Mouse (Mus musculus) CH12.LX (cell line): ENCODE measurements around the gene Mob1a. TPM values are rescaled to one million over a fixed set of nuclear protein-coding genes. Genes with fewer than 3 reads are reported as not detected.
A peak's percentile ranks its signal among the peaks of the same experiment; 100 is the strongest.

Source experiments
- DNase-seq: peaks from one replicate; pipeline ENCODE4 v3.0.0-alpha.2; 2013; ENCODE audit errors: extremely low read depth
- H3K27ac ChIP-seq: 2 replicates; pipeline ENCODE4 v1.5.1; 2012; ENCODE audit warnings: low read depth, mild to moderate bottlenecking, control low read depth, moderate library complexity; ENCODE audit not compliant: insufficient read depth
- H3K27me3 ChIP-seq: replicated peaks from 2 replicates; pipeline ENCODE3; 2012; ENCODE audit warnings: inconsistent platforms
- H3K36me3 ChIP-seq, 2 experiments: replicated peaks in 1 of 2; 2 replicates each; pipeline versions ENCODE3 to v1.6.1; 2012; ENCODE audit warnings: inconsistent platforms in 1 of 2, low read length in 1 of 2, mild to moderate bottlenecking in 1 of 2, mixed read lengths in 1 of 2, moderate library complexity in 1 of 2; ENCODE audit not compliant: control insufficient read depth in 1 of 2, insufficient read depth in 1 of 2
- H3K4me1 ChIP-seq, 2 experiments: 2 replicates each; pipeline ENCODE4 v1.6.1; 2012; ENCODE audit warnings: inconsistent platforms in 1 of 2, moderate library complexity in 1 of 2; ENCODE audit not compliant: insufficient read depth in 2 of 2, control insufficient read depth in 1 of 2
- H3K4me2 ChIP-seq: 2 replicates; pipeline ENCODE4 v1.6.1; 2012; ENCODE audit warnings: low read depth, mild to moderate bottlenecking, control low read depth; ENCODE audit not compliant: poor library complexity, insufficient read depth, severe bottlenecking
- H3K4me3 ChIP-seq, 3 experiments: fragments of 150-350 bp in 1 of 3; sonication (generic) in 1 of 3; replicated peaks in 1 of 3; 2 replicates each; pipeline versions ENCODE3 to v1.5.1; 2011 to 2012; ENCODE audit warnings: low read depth in 2 of 3, low read length in 2 of 3, mild to moderate bottlenecking in 2 of 3, moderate library complexity in 2 of 3, control low read depth in 1 of 3, improper control_type of control experiment in 1 of 3, inconsistent platforms in 1 of 3, mixed read lengths in 1 of 3; ENCODE audit not compliant: poor library complexity in 1 of 3
- H3K79me2 ChIP-seq: replicated peaks from 2 replicates; pipeline ENCODE4 v1.6.1; 2012; ENCODE audit warnings: mild to moderate bottlenecking, moderate library complexity; ENCODE audit not compliant: control insufficient read depth, poor library complexity, insufficient read depth, severe bottlenecking; ENCODE audit errors: extremely low read depth
- H3K9ac ChIP-seq: 2 replicates; pipeline ENCODE4 v1.6.1; 2012; ENCODE audit warnings: low read depth, mild to moderate bottlenecking, control low read depth, moderate library complexity; ENCODE audit not compliant: insufficient read depth
- H3K9me3 ChIP-seq: replicated peaks from 2 replicates; pipeline ENCODE3; 2012; ENCODE audit warnings: low read length, inconsistent platforms, mixed read lengths
- BHLHE40 ChIP-seq: IDR thresholded peaks from 2 replicates; pipeline ENCODE4 v1.6.1; 2011; ENCODE audit warnings: mild to moderate bottlenecking, low read depth, low read length, improper control_type of control experiment
- CHD1 ChIP-seq: IDR thresholded peaks from 2 replicates; pipeline ENCODE4 v1.6.1; 2012; ENCODE audit warnings: low read depth, low read length, improper control_type of control experiment, inconsistent platforms
- CHD2 ChIP-seq: IDR thresholded peaks from 2 replicates; pipeline ENCODE4 v1.6.1; 2011; ENCODE audit warnings: low read length, improper control_type of control experiment
- CTCF ChIP-seq, 2 experiments: IDR thresholded peaks in 1 of 2; conservative IDR thresholded peaks in 1 of 2; 2 replicates each; pipeline ENCODE4 v1.5.1; 2011 to 2012; ENCODE audit warnings: low read depth in 2 of 2, low read length in 2 of 2, improper control_type of control experiment in 1 of 2, inconsistent platforms in 1 of 2, mild to moderate bottlenecking in 1 of 2, moderate library complexity in 1 of 2
- E2F4 ChIP-seq: IDR thresholded peaks from 2 replicates; pipeline ENCODE4 v1.6.1; 2011; ENCODE audit warnings: low read depth, low read length, improper control_type of control experiment; ENCODE audit not compliant: insufficient replicate concordance
- ELF1 ChIP-seq: IDR thresholded peaks from 2 replicates; pipeline ENCODE4 v1.6.1; 2014; ENCODE audit warnings: low read depth, mild to moderate bottlenecking, inconsistent platforms, low read length, improper control_type of control experiment
- EP300 ChIP-seq: IDR thresholded peaks from 2 replicates; pipeline ENCODE4 v1.6.1; 2011; ENCODE audit warnings: low read length, improper control_type of control experiment
- ETS1 ChIP-seq: conservative IDR thresholded peaks from 2 replicates; pipeline ENCODE4 v1.6.1; 2012; ENCODE audit warnings: low read depth, mild to moderate bottlenecking, inconsistent platforms, low read length, improper control_type of control experiment, moderate library complexity
- HCFC1 ChIP-seq: IDR thresholded peaks from 2 replicates; pipeline ENCODE4 v1.6.1; 2012; ENCODE audit warnings: low read depth, mild to moderate bottlenecking, inconsistent platforms, low read length, improper control_type of control experiment
- IRF4 ChIP-seq: IDR thresholded peaks from 2 replicates; pipeline ENCODE4 v1.6.1; 2014; ENCODE audit warnings: low read depth, mild to moderate bottlenecking, inconsistent platforms, low read length, improper control_type of control experiment
- JUN ChIP-seq: IDR thresholded peaks from 2 replicates; pipeline ENCODE4 v1.6.1; 2011; ENCODE audit warnings: low read depth, mild to moderate bottlenecking, low read length, improper control_type of control experiment, moderate library complexity; ENCODE audit not compliant: insufficient read depth
- KAT2A ChIP-seq: IDR thresholded peaks from 2 replicates; pipeline ENCODE4 v1.6.1; 2012; ENCODE audit warnings: low read length, improper control_type of control experiment, inconsistent platforms; ENCODE audit not compliant: insufficient replicate concordance
- MAFK ChIP-seq: IDR thresholded peaks from 2 replicates; pipeline ENCODE4 v1.6.1; 2011; ENCODE audit warnings: low read length, improper control_type of control experiment; ENCODE audit not compliant: insufficient replicate concordance
- MAX ChIP-seq: IDR thresholded peaks from 2 replicates; pipeline ENCODE4 v1.6.1; 2011; ENCODE audit warnings: low read length, improper control_type of control experiment
- MAZ ChIP-seq: IDR thresholded peaks from 2 replicates; pipeline ENCODE4 v1.6.1; 2012; ENCODE audit warnings: low read depth, mild to moderate bottlenecking, inconsistent platforms, low read length, improper control_type of control experiment, moderate library complexity
- MXI1 ChIP-seq: IDR thresholded peaks from 2 replicates; pipeline ENCODE4 v1.6.1; 2011; ENCODE audit warnings: mild to moderate bottlenecking, low read depth, low read length, improper control_type of control experiment
- MYC ChIP-seq: IDR thresholded peaks from 2 replicates; pipeline ENCODE4 v1.6.1; 2011; ENCODE audit warnings: low read depth, mild to moderate bottlenecking, improper control_type of control experiment, low read length
- NELFE ChIP-seq: IDR thresholded peaks from 2 replicates; pipeline ENCODE4 v1.6.1; 2011; ENCODE audit warnings: low read depth, low read length, improper control_type of control experiment
- NRF1 ChIP-seq: IDR thresholded peaks from 2 replicates; pipeline ENCODE4 v1.6.1; 2014; ENCODE audit warnings: low read depth, mild to moderate bottlenecking, inconsistent platforms, low read length, improper control_type of control experiment, moderate library complexity
- POLR2A ChIP-seq: IDR thresholded peaks from 2 replicates; pipeline ENCODE4 v1.6.1; 2011; ENCODE audit warnings: low read depth, mild to moderate bottlenecking, improper control_type of control experiment, low read length
- POLR2AphosphoS2 ChIP-seq: IDR thresholded peaks from 2 replicates; pipeline ENCODE4 v1.6.1; 2011; ENCODE audit warnings: low read depth, low read length, improper control_type of control experiment
- RAD21 ChIP-seq: IDR thresholded peaks from 2 replicates; pipeline ENCODE4 v1.6.1; 2011; ENCODE audit warnings: low read depth, mild to moderate bottlenecking, low read length, improper control_type of control experiment, moderate library complexity
- RCOR1 ChIP-seq: conservative IDR thresholded peaks from 2 replicates; pipeline ENCODE4 v1.6.1; 2012; ENCODE audit warnings: low read depth, mild to moderate bottlenecking, inconsistent platforms, low read length, improper control_type of control experiment
- SIN3A ChIP-seq: IDR thresholded peaks from 2 replicates; pipeline ENCODE4 v1.6.1; 2012; ENCODE audit warnings: low read length, improper control_type of control experiment, inconsistent platforms
- SMC3 ChIP-seq: IDR thresholded peaks from 2 replicates; pipeline ENCODE4 v1.6.1; 2011; ENCODE audit warnings: low read depth, low read length, improper control_type of control experiment
- TBP ChIP-seq: conservative IDR thresholded peaks from 2 replicates; pipeline ENCODE4 v1.6.1; 2011; ENCODE audit warnings: low read depth, low read length, improper control_type of control experiment
- TCF12 ChIP-seq: IDR thresholded peaks from 2 replicates; pipeline ENCODE4 v1.6.1; 2014; ENCODE audit warnings: low read depth, mild to moderate bottlenecking, inconsistent platforms, low read length, improper control_type of control experiment
- UBTF ChIP-seq: IDR thresholded peaks from 2 replicates; pipeline ENCODE4 v1.6.1; 2012; ENCODE audit warnings: low read depth, mild to moderate bottlenecking, inconsistent platforms, low read length, improper control_type of control experiment, moderate library complexity
- USF1 ChIP-seq: IDR thresholded peaks from 2 replicates; pipeline ENCODE4 v1.6.1; 2014; ENCODE audit warnings: low read depth, mild to moderate bottlenecking, inconsistent platforms, low read length, improper control_type of control experiment
- USF2 ChIP-seq: conservative IDR thresholded peaks from 2 replicates; pipeline ENCODE4 v1.6.1; 2011; ENCODE audit warnings: low read depth, low read length, improper control_type of control experiment
- ZC3H11A ChIP-seq: IDR thresholded peaks from 2 replicates; pipeline ENCODE4 v1.6.1; 2012; ENCODE audit warnings: low read depth, mild to moderate bottlenecking, inconsistent platforms, low read length, improper control_type of control experiment
- ZKSCAN1 ChIP-seq: IDR thresholded peaks from 2 replicates; pipeline ENCODE4 v1.6.1; 2012; ENCODE audit warnings: low read depth, inconsistent platforms, low read length, improper control_type of control experiment, borderline replicate concordance
- ZMIZ1 ChIP-seq: IDR thresholded peaks from 2 replicates; pipeline ENCODE4 v1.6.1; 2012; ENCODE audit warnings: low read depth, mild to moderate bottlenecking, inconsistent platforms, low read length, improper control_type of control experiment
- ZNF384 ChIP-seq: IDR thresholded peaks from 2 replicates; pipeline ENCODE4 v1.6.1; 2012; ENCODE audit warnings: low read depth, low read length, improper control_type of control experiment, inconsistent platforms
- dilution Hi-C: fragments of 300-500 bp; cut with MboI; formaldehyde crosslinking; loops from 2 replicates; pipeline ENCODE4 v1.14.3; 2020; ENCODE audit warnings: low sequenced_read_pairs; ENCODE audit not compliant: extremely low pct_unique_long_range_greater_than_20kb, extremely low pct_ligation_motif_present
- in situ Hi-C: fragments of 300-500 bp; cut with MboI; formaldehyde crosslinking; loops from 3 replicates; pipeline ENCODE4 v1.14.3; 2019; ENCODE audit warnings: low sequenced_read_pairs, low pct_ligation_motif_present, low pct_unique_long_range_greater_than_20kb, mixed read lengths
- polyA plus RNA-seq: library from polyadenylated mRNA; unstranded; fragments of >175 nt; gene quantifications from 2 replicates; pipeline ENCODE4 v1.2.1, GENCODE M21; 2012; ENCODE audit warnings: low read depth; ENCODE audit not compliant: insufficient read length
- total RNA-seq, 2 experiments: library from RNA; depleted of rRNA; stranded (reverse); fragments of 300-350 nt in 1 of 2; fragments of >200 nt in 1 of 2; gene quantifications; 2 replicates each; pipeline ENCODE4 v1.2.3; 2012 to 2014

The Mob1a gene
- total RNA-seq (2012; rRNA removed) = 82.6 and 85.5 TPM in 2 replicates
- total RNA-seq (2014; rRNA removed) = 182 and 200 TPM in 2 replicates
- 82.4 and 99.8 TPM in 2 replicates for polyA plus RNA-seq

DNA sequence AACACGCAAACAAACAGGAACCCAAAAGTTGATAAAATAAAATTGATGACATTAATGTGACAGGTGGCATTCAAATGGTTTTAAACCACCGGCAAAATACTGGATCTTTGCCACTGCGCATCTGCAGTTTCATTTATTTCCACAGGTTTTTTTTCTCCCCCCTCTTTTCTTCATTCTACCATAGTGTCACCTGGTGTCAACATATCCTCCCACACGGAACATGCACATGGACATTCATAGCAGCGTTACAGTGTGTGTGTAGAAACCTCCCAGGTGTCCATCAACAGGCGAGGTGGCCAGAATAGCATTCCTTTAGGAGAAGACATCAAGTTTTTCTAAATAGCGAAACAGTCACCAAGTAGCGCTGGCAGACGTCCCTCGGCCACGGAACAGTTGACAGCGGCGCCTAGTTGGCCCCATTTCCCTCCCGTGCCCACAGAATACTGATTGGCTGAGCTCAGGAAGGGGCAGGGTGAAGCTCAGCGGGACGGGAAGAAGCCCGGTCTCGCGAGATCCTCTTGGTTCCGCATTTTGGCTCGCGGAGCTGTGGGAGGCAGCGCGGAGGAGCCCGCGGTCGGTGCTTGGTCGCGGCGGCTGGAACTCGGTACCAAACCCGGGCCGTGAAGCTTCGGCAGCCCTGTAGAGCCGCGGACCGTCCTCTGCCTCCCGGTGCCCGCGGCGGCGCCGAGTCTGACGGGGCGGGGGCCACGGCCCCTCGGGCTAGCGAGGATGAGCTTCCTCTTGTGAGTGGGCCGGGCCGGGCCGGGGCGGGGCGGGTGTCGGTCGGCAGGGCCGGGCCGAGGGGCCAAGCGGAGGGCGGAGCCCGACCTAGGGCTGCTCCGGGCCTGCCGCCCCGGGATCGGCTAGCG lies at the start of gene Mob1a, which contains the start of gene Mthfd2:
TSS of gene Mob1a (plus strand) at position 492 of the 869 bp plus-strand sequence.
TSS of gene Mthfd2 (minus strand) at position 384 of the 869 bp plus-strand sequence.
- peaks cover 21 to 29% of the 10 kb centered on the region in 2 experiments for H3K36me3 ChIP-seq
- no peaks in the 10 kb centered on the region for H3K27me3 ChIP-seq

DNA sequence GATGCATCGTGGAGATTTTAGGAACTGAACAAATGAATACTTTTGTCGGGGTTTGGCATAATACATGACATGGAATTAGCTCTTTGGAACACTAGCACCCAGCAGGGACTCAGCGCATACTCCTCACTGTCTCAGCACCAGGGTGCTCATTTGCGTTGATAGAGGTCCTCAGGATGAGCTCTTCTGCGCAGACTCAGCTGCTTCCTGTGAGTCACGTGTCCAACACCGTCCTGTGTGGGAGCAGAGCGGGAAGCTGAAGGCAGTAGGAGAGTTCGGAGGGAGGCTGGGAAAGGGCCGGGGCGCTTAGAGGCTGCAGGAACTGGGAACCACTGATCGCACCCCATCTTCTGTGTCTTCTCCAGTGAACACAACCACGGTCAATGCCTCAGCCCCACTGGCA lies 48.7 kb upstream of the Mob1a start:
- in situ Hi-C loops = loop anchor here (5.0 to 25.0 kb wide), 2 partner anchors 40 to 290 kb away; no protein-coding TSS in a partner anchor
- peaks cover 9% of the 10 kb centered on the region for H3K9me3 ChIP-seq
- TF ChIP-seq MXI1 (no peak), HCFC1 (no peak), NRF1 (peak; percentile 44; the same call in 1 of the 2 replicates), MAZ (no peak), ELF1 (no peak), ZC3H11A (no peak), IRF4 (no peak), USF2 (no peak), BHLHE40 (no peak), RCOR1 (no peak), UBTF (no peak), CHD1 (no peak), POLR2A (no peak), CTCF (conservative IDR thresholded peaks at IDR 0.05 in 1 of 2, IDR thresholded peaks at IDR 0.05 in 1 of 2; ENCODE audit: low read depth in 2 of 2, low read length in 2 of 2) (no peak), USF1 (0 out of 2 replicates have a peak, but pooled peaks have one; percentile 15), TCF12 (no peak)
- no peak overlapping the region for H3K4me2 ChIP-seq
- DNase-seq = no peak
- H3K27me3 ChIP-seq = peaks cover 26% of the 10 kb centered on the region
- dilution Hi-C loops = no loop called here
- H3K4me1 ChIP-seq = peaks cover 6% of the 10 kb centered on the region in 2 experiments
- no peak overlapping the region for H3K9ac ChIP-seq
- no peak overlapping the region for H3K4me3 ChIP-seq
- H3K27ac ChIP-seq = no peak overlapping the region
- H3K79me2 ChIP-seq = no peaks in the 10 kb centered on the region
- no peaks in the 10 kb centered on the region for H3K36me3 ChIP-seq

More for the DNA sequence above, at the start of gene Mob1a, which contains the start of gene Mthfd2:
- Histone ChIP-seq H3K4me2 (peak within 1 kb of the TSS; percentile 99), H3K9ac (peak within 1 kb of the TSS; percentile 96), H3K79me2 (peaks cover 59% of the 10 kb centered on the region), H3K27ac (peak within 1 kb of the TSS; percentile 87), H3K4me3 (peak within 1 kb of the TSS; percentile 85 to 94 (median 93))
- peak; percentile 97 for DNase-seq
- dilution Hi-C loops (no loop called here), in situ Hi-C loops (no loop called here)
- TF ChIP-seq UBTF (peak; percentile 58; the same call in 1 of the 2 replicates), SMC3 (no peak), ZMIZ1 (peak; percentile 94), EP300 (no peak), ZNF384 (peak; percentile 50; the same call in 1 of the 2 replicates), IRF4 (peak; percentile 57), MAFK (no peak), NELFE (peak; percentile 98), MAZ (0 out of 2 replicates have a peak, but pooled peaks have one; percentile 61), BHLHE40 (peak; percentile 79), TBP (peak; percentile 72; the same call in 1 of the 2 replicates), USF1 (no peak), NRF1 (peak; percentile 61), SIN3A (peak; percentile 68), RAD21 (no peak), MYC (0 out of 2 replicates have a peak, but pooled peaks have one; percentile 29), KAT2A (peak; percentile 65; the same call in 1 of the 2 replicates), MAX (peak; percentile 55), CHD2 (peak; percentile 100), USF2 (no peak), CTCF (conservative IDR thresholded peaks at IDR 0.05 in 1 of 2, IDR thresholded peaks at IDR 0.05 in 1 of 2; ENCODE audit: low read depth in 2 of 2, low read length in 2 of 2) (no peak), ZC3H11A (no peak), JUN (no peak), RCOR1 (no peak), POLR2A (peak; percentile 98), TCF12 (peak; percentile 84), ETS1 (no peak), MXI1 (peak; percentile 92), ELF1 (peak; percentile 95), ZKSCAN1 (no peak), E2F4 (no peak), POLR2AphosphoS2 (peak; percentile 89), HCFC1 (peak; percentile 85)
- TF ChIP-seq, all 38 proteins: peak for 20
- Histone ChIP-seq H3K4me1 (peaks cover 15 to 48% of the 10 kb centered on the region in 2 experiments), H3K9me3 (no peaks in the 10 kb centered on the region)
